Mouse (Mus musculus): ENCODE results near the gene Epb42. TPM values are rescaled to one million over a fixed set of nuclear protein-coding genes. Genes with fewer than 3 reads are reported as not detected.
"Not testable (repeated sequence)": the region's sequence is repeated elsewhere in the genome, so short reads cannot be mapped to it uniquely, and the experiment has no call there.

Epb42 gene
- total RNA-seq (2021): under 1 TPM; 0.48 to 0.61 TPM

DNA sequence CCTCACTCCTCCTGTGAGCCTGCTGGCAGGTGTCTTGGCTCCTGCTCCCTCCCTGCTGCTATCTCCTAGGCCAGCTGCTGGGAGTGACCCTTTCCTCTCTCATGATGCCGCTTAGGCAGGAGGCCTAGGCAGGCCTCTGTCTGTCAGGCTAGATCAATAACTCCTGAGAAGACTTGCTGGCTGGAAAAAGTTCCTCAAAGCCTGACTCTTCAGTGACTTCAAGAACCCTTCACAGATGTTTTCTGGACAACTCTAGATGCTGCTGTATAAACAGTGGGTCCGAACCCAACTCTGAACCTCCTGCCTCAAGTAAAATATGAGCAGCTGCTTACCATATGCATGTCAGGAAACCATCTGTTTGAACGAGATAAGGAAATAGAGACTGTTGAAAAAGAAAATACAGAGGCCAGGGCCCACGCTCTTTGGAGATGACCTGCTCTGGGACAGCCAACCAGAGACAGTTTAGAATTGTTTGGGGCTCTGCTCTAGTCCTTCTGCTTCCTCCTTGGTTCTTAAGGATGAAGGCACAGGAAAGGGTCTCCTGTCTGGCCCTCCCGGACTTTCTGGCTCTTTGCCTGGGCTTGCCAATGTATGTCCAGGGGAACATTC is at the start of gene Epb42:
Gene Epb42 (minus strand): TSS at position 340 of the 609 bp plus-strand sequence.
- no peak for DNase-seq

DNA sequence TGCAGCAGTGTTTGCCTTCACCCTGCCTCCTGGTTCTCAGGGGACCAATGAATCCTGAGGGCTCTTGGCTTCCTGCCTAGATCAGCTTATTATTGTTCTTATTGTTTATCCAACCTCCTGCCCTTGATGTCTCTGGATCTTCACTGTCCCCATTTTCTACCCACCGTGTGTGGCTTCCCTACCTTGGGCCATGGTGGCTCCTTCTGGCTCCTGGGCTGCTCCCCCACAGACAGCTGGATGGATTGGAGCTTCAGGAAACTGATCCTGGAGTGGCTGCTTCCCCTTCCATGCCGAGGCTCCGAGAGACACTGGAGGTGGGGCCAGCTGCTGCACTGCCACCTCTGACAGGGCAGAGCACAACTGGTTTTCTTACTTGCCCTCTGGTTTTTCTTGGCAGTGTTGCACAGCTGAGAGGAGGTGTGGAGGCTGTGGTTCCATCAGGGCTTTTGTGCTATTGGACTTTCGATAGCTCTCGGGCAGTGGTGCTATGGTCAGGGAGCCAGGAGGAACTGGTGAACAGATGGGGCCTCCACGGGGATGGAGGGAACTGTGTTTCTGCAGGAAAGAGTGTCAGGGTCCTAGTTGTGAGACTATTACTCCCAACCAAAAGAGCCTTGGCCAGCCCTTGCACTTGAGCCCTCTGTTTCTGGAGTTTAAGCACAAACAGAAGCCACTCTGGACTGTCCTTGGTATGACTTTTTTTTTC is 48.8 kb upstream of the Epb42 start, which contains the start of gene Tgm5:
Gene Tgm5 (minus strand): TSS at position 362 of the 706 bp plus-strand sequence.
- DNase-seq: no peak

DNA sequence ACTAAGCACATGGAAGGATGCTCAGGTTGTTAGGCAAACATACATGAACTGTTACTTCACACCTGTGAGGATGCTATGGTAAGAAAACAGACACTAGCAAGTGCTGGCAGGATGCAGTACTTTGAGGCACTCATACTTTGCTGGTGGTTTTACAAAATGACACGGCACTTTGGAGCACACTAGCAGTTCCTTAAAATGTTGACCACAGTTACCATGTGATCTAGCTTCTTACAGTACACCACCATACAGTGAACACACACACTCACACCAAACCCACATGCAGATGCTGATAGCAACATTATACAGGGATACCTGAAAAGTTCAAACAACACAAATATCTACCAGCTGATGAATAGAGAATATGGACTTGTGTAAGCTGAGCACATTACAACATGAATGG is 45.8 kb upstream of the Epb42 start:
- no peak for DNase-seq

DNA sequence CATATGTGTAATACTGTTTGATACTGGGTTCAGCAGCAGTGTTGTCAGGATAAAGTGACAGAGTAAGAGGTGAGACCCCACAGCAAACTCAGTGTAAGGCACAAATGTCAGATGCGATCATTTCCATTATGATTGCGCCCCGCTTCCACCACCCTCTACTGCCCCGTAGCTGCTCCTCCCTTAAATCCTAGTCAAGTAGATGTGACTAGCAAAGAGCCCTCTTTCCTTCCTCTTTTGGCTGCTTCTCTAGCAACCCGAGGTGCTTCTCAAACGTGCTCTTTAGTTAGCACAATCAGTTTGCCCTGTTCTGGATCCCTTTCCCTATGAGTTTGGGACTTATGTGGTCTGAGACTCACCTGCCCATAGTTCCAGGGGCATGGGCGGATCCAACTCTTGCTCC is 37.9 kb upstream of the Epb42 start:
- DNase-seq: no peak

DNA sequence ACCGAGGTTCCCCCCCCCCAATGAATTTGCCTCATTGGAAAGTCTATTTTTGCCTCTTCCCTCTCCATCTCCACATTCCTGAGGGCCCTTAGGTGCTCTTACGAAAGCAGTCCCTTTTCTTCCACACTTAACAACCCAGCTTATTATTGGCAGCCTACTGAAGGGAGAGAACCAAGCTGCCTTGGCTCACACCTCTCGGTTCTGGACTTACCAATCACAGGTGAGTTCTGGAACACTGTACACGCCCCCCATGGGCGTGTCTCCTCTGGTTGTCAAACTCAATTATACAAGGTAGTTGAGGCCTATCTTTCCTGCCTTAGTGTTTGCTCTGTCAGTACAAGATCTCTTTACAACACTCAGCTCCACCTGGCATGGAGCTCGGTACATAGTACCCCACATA is 35.0 kb upstream of the Epb42 start:
- no peak for DNase-seq

DNA sequence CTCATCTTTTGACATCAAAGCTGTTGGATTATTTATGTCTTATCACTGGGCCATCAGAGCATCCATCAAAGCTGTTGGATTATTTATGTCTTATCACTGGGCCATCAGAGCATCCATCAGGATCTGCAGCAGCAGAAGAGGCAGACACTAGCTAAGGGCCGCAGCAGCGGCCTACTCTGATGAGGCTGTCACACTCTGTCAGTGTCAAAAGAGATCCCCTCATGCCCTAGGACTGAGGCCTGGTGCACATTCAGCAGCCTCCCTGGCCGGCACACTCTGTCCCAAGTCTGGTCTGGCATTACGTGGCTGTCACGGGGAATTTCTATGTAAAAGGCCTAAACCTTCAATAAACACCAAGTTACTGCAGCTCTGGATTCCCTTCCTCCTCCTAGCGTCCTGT is 32.6 kb upstream of the Epb42 start:
- no peak for DNase-seq

DNA sequence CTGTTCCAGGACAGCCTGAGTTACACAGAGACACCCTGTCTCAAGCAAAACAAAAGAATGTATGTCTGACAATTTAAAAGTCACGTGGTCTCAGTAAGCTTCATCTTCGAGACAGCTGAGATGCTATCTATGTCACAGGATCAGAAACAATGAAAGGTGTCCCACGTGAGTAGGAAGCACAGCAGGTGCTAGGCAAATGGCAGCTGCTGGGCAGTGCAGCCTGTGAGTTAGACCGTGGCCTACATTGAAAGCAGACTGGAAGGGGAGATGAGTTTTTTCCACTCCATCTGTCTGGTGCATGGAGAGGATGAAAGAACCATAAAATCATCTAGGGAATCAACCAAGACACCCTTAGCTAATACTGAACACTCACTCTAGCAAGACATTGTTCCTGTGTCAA is 30.2 kb upstream of the Epb42 start:
- DNase-seq: no peak

DNA sequence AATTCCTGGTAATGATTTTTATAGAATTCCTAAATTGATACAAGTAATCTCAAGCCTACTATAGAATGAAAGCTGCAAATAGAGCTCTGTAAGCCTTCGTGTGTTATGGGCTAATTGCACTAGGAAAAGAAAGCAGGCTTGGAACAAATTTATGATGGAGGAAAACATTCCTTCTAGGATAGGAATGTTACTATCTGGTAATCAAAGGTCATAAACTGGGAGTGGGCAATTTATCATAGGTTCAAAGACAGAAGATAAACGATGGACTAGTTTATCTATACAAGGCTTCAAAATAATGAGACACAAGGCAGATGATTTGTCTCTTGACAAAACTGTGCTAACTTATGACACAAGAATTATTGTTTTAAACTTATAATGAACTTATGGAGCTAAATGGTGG is 24.4 kb upstream of the Epb42 start:
- no peak for DNase-seq

DNA sequence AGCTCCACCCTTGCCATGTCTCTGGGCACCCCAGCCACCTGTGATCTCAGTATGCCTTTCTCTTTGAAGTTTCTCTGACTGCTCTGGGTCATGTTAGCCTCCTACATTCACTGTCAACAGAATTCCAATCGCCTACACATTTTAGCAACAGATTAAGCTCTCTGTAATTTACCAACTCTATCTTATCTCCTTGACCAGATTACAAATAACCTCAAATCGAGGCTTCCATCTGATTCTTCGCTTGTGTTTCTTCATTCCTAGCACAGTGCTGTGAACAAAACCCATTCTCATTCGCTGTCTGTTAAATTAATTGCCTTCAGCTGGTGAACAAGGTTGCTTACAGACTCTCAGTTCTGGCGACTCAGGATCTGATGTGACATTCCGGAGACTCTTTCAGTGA is 21.1 kb upstream of the Epb42 start:
- no peak for DNase-seq

DNA sequence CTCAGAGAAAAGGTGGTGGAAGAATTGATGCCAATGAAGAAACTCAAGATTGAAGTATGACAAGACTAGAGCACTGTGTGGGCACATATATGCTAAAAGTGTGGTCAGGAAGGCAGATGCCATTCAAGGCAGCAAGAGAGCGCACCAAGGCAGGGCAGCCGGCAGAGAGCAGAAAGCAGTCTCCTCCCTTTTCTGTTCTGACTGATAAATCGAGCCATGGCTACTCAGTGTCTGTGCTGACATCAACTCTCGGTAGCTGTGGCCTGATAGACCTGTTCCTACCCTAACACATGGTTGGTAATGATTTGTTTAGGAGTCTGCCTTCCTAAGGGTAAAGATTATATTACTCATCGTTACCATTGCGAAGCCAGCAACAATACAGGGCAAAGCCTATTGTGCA is 19.0 kb upstream of the Epb42 start:
- DNase-seq: no peak

DNA sequence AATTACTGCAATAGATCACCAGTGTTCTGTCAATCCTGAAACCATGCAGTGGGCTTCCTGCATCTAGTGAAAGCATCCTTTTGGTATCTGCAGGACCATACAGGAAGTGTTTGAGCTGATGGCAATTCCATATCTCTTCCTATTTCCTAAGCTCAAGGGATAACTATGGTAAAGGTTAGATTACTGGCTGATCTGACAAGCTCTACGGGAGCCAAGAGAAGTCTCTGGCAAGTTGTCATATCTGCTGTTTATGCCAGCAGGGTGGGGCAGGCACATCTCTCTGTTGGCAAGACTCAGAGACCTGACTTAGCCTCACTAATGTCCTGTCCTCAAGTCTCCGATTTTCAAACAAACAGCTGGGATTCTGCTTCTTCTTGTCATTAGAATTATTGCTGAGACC is 17.2 kb upstream of the Epb42 start:
- no peak for DNase-seq

DNA sequence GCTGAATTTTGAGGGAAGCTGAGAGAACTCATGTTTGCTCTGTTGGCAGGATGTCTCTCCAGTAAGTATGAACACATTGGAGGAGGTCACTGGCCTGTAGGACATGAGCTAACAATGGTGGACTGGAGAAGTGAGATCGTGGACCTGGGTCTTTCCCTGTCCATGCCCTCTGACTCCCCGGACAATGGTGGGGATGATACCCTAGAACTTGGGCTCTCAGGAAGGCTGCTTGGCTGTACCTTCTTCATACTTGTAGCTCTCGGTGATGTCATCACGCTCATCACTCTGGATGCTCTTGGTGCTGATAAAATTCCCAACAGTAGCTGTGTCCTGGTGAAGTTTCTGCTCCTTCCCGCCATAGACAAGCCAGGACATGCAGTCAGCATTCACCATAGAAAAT is 15.3 kb upstream of the Epb42 start:
- no peak for DNase-seq

DNA sequence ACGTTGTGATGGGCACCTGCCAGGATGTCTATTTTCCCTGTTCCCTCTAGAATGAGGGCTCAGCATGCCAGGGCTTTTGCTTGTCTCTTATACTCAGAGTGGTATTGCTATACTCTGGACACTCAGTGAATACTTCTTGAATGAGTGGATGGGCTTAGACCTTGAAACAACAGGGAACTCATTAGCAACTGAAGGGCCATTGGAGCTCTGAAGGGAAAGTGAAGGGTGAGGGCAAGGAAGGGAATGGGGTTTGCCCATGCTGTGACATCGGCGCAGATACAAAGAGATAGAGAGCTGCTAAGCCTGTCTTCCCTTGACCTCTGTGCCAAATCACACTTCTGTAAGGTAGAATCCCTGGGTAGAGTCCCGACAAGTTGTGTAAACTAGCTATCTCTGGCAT is 8.8 kb upstream of the Epb42 start:
- no peak for DNase-seq

DNA sequence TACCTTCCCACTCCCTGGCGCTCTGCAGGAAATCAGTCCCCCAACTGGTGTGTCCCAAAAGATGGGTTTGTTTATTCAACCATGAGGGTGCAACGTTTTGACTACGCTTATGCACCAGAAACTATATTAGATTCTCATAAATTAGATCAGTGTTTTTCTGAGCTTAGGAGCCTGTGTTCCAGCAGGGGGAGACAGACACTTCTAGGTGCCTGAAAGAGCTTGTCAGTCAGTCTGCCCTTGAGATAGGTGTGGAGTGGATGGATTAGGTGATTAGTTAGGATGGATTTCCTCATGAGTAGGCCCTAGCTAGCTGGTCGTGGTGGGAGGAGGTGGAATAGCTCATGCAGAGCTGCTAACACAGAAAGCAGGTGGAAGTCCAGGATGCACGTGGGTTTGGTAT is 4.2 kb upstream of the Epb42 start:
- peak; percentile 42 for DNase-seq

DNA sequence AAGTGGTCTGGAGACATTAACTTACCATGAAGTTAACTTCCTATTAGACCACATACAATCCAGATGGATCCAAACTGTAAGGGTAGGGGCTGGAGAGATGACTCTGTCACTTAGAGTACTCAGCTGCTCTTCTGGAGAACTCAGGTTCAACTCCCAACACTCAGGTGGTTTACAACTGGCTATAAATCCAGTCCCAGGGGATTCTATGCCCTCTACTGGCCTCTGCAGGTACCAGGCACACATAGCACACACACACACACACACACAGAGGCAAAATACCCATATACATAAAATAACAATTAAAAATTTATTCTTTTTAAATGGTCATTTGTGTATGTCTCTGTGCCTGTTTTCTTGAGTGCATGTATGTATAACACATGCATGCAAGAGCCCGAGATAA is 2.5 kb upstream of the Epb42 start:
- DNase-seq: no peak

DNA sequence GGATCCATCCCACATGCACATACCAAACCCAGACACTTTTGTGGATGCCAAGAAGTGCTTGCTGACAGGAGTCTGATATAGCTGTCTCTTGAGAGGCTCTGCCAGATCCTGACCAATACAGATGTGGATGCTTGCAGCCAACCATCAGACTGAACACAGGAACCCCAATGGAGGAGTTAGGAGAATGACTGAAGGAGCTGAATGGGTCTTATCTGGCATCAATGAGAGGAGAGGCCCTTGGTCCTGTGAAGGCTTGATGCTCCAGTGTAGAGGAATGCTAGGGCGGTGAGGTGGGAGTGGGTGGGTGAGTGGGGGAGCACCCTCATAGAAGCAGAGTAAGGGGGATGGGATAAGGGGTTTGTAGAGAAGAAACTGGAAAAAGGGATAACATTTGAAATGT is 2.0 kb upstream of the Epb42 start:
- DNase-seq: not testable (repeated sequence)

DNA sequence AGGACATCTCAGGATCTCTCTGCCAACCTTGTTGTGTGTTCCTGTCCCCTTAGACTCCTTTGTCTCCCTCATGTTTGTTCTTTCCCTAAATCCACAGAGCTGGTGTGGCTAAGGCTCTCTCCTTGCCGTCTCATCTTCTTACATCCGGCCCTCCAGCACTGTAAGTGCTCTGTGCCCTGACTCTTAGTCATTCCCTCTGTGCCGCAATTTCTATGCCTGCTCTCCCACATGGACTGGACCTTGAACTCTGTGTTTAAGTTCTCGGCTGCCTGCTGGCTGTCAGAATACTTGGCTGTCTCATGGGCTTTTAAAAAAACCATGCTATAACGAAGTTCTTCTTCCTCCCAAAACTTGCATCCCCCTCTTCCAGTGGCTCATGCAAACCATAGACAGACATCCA is 14.0 kb downstream of the Epb42 start:
- no peak for DNase-seq

DNA sequence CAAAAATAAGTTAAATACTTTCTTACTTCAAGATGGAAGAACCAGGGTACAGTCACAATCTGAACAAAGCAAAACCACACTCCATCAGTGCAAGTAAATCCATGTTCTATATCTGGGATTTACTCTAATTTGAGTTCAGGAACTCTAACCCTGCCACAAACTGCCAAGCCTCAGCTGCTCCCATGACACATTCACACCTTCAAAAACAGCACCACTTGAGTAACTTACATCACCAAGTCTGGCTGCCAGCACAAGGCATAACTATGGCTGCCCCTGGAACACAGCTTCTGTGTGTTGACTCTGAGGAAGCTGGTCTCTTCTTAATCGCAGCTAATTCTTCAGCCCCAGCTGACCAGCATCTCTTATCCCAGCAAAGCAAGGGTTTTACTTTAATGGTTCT is 19.7 kb downstream of the Epb42 start:
- DNase-seq: no peak

DNA sequence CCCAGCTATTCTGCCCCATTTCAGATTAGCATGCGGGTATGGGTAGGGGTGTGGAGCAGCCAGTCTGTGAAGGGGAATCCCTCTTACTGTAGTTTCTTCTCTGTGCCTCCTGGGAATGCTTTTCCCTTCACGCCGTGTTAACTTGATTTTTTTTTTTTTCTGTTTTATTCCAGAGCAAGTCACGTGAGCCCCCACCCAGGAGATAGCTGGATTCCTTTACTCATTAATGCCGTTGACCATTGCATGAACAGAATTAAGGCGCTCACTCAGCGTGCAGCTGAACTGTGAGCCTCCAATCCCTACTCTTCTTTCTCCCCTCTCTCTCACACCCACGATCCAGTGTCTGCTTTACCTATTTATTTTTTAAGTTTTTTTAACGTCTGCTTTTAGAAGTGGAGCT is 20.6 kb downstream of the Epb42 start:
- DNase-seq: no peak

DNA sequence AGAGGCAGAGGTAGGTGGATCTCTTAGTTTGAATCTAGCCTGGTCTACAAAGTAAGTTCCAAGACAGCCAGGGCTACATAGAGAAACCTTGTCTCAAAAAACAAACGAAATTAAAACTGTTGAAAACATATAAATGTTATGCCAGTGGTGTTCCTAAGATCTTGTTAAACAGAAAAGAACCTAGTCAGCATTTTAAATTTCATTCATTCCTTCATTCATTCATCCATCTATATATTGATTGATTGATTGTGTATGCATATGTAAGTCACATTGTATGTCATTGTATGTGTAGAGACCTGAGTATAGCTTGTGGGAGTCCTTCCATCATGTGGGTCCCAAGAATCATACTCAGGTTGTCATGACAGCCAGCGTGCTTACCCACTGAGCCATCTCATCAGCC is 21.4 kb downstream of the Epb42 start:
- no peak for DNase-seq

DNA sequence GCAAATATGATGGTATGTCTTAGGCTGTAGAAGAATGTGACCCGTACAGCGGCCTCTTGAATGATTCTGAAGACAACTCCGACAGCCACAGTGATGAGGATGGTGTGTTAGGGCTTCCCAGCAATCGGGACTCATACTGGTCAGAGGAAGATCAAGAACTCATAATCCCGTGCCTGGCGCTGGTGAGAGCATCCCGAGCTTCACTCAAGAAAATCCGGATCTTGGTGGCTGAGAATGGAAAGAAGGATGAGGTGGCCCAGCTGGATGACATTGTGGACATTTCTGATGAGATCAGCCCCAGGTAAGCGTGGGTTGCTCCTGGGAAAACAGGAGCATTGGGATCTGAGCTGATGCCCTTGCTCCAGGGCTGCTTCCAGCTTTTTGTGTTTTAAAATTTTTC is 24.2 kb downstream of the Epb42 start:
- no peak for DNase-seq

DNA sequence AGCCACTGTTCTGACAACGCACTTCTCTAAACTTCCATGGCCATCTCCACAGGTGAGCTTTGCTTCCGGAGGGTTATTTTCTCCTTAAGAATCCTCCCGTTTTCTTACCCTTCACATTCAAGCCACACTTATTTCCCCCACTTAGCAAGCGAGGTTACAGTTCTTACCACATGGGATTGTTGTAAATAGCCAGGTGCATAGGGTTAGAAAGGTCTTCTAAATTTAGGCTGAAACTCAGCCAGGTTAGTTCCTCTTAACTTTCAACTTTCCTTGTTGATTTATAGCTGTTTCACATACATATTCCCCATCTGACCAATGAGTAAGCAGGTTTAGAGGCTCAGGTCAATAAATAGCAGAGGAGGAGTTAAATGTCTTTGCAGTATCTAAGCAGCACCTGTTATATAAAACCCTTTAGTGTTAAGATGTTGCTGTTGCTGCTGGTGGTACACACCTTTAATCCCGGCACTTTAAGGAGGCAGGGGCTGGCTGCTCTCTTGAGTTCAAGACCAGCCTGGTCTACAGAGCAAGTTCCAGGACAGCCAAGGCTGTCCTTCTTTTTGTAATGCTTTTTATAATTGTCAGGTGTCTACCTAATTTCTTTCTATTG is 27.7 kb downstream of the Epb42 start:
- no peak for DNase-seq

DNA sequence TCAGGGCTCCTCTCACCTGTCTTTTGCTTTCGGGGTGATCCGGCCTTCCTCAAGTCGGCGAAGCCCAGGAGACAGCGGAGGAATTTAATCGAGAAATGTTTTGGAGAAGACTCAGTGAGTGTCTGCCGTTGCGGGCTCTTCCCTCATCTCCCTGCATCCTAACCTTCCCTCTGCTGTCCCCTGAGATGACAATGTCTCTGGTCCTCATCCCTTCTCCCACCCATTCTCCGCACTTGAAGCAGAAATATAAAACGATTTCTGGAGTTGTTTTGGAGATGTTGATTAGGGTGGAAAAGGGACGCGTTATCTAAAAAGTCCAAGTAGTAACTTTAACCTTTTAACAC is 28.2 kb downstream of the Epb42 start:
- no peak for DNase-seq

DNA sequence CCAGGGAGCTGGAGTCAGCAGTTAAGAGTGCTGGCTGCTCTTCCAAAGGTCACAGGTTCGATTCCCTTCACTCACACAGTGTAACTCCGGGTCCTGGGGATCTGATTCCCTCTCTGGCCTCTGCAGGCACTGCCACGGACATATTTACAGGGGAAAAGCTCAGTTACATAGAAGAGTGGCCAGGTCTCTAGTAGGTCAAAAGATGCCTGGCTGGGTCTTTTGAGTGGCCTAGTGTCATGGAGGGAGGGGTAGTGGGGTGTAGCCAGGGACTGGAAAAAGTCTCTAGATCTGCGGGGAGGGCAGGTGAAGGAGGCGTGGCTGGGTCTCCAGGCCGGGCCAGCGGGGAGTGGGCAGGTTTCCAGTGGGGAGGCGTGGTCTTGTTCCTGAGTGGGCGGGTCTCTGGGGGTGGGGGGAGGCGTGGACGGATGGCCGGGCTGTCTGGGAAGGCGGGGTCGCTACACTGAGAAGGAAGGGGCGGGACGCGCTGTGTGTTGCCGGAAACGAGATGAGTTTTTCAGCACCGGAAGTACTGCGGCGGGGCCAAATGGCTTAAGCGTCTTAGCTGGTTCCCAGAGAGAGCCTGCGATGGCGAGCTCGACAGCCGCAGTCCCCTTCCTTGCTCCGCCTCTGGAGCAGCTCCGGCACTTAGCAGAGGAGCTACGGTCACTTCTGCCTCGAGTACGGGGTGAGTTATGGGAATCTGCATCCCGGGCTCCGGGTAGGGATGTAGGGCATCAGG is 28.8 kb downstream of the Epb42 start, which contains the start of gene Ccndbp1:
Gene Ccndbp1 (plus strand): TSS at position 479 of the 739 bp plus-strand sequence.
- DNase-seq: peak; percentile 95
